Mouse (Mus musculus): ENCODE measurements around the gene Fam19a1. TPM values are rescaled to one million over a fixed set of nuclear protein-coding genes. Genes with fewer than 3 reads are reported as not detected.

Gene Fam19a1
- polyA plus RNA-seq, 1 experiment = not detected

DNA sequence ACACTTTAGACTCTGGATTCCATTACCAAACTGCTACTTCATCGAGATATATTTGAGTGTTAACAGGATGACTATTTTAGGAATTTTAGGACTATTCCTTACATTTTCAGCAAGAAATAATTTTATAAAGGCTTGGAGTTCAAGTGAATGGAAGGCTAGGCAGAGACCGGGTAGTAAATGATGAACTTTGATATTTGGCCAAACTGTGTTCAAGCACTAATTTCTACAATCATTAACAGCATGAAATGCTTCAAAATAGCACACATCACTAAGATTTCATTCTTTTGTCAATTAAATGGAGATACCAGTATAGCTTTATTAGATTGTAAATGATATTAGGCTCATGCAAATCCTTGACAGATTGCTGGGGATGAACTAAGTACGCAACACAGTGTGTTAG, 329.0 kb downstream of the Fam19a1 start:
- H3K27ac ChIP-seq (ENCODE audit: insufficient read depth, low read length) = no peak overlapping the region
- no peak for TF ChIP-seq POLR2A (IDR thresholded peaks at IDR 0.05; ENCODE audit: low read depth, low read length)
- no peak for TF ChIP-seq CTCF (IDR thresholded peaks at IDR 0.05; ENCODE audit: extremely low read depth, insufficient read depth, insufficient read length, insufficient replicate concordance)
- no peak for DNase-seq (ENCODE audit: low read depth in 1 of 2, low spot score in 2 of 2)
- no peaks in the 10 kb centered on the region for H3K27me3 ChIP-seq (ENCODE audit: control insufficient read depth, insufficient read depth, low read length)
- H3K4me1 ChIP-seq (ENCODE audit: control insufficient read depth, insufficient read depth, insufficient read length) = no peaks in the 10 kb centered on the region
- H3K4me3 ChIP-seq (ENCODE audit: extremely low read depth, insufficient read depth, insufficient read length) = no peak overlapping the region
- H3K36me3 ChIP-seq (ENCODE audit: control insufficient read depth, insufficient read depth, low read length) = no peaks in the 10 kb centered on the region
- WGBS = 90% methylated on average over 3 of the region's 3 CpGs

GRCm38 (mm10) chr6:96447466-96447865, 334.5 kb downstream of the Fam19a1 start:
- WGBS = 76% methylated on average over 4 of the region's 4 CpGs
- TF ChIP-seq POLR2A (IDR thresholded peaks at IDR 0.05; ENCODE audit: low read depth, low read length) = no peak
- TF ChIP-seq CTCF (IDR thresholded peaks at IDR 0.05; ENCODE audit: extremely low read depth, insufficient read depth, insufficient read length, insufficient replicate concordance) = no peak
- Histone ChIP-seq H3K4me3 (ENCODE audit: extremely low read depth, insufficient read depth, insufficient read length) (no peak overlapping the region), H3K27me3 (ENCODE audit: control insufficient read depth, insufficient read depth, low read length) (no peaks in the 10 kb centered on the region), H3K27ac (ENCODE audit: insufficient read depth, low read length) (no peak overlapping the region), H3K4me1 (ENCODE audit: control insufficient read depth, insufficient read depth, insufficient read length) (no peaks in the 10 kb centered on the region), H3K36me3 (ENCODE audit: control insufficient read depth, insufficient read depth, low read length) (no peaks in the 10 kb centered on the region)
- DNase-seq (ENCODE audit: low read depth in 1 of 2, low spot score in 2 of 2) = no peak

DNA sequence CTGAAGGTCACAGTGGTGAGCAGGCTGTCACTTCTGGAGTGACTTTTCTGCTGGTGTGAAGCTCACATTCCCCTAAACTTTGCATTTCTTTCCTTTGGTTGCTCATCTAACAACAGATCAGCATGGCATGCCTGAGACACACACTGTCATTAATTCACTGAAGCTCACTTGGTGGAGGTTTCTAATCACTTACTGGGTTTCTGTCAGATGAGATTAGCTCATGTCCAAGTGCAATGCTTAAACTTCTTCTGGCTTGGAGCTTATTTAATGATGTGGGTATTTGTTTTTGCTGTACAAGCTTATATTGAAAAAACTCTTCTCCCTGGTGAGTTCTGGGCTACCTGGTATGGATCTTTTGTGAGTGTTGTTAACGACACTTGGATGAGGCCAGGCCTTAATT, 343.3 kb downstream of the Fam19a1 start:
- H3K4me1 ChIP-seq (ENCODE audit: control insufficient read depth, insufficient read depth, insufficient read length) = no peaks in the 10 kb centered on the region
- 78% methylated on average over 1 of the region's 1 CpGs for WGBS
- H3K27me3 ChIP-seq (ENCODE audit: control insufficient read depth, insufficient read depth, low read length) = no peaks in the 10 kb centered on the region
- H3K4me3 ChIP-seq (ENCODE audit: extremely low read depth, insufficient read depth, insufficient read length) = no peak overlapping the region
- no peaks in the 10 kb centered on the region for H3K36me3 ChIP-seq (ENCODE audit: control insufficient read depth, insufficient read depth, low read length)
- no peak for TF ChIP-seq CTCF (IDR thresholded peaks at IDR 0.05; ENCODE audit: extremely low read depth, insufficient read depth, insufficient read length, insufficient replicate concordance)
- no peak for TF ChIP-seq POLR2A (IDR thresholded peaks at IDR 0.05; ENCODE audit: low read depth, low read length)
- H3K27ac ChIP-seq (ENCODE audit: insufficient read depth, low read length) = no peak overlapping the region
- DNase-seq (ENCODE audit: low read depth in 1 of 2, low spot score in 2 of 2) = no peak

GRCm38 (mm10) chr6:96457590-96458259, 344.8 kb downstream of the Fam19a1 start:
- H3K4me1 ChIP-seq (ENCODE audit: control insufficient read depth, insufficient read depth, insufficient read length) = no peaks in the 10 kb centered on the region
- no peak overlapping the region for H3K4me3 ChIP-seq (ENCODE audit: extremely low read depth, insufficient read depth, insufficient read length)
- no peaks in the 10 kb centered on the region for H3K27me3 ChIP-seq (ENCODE audit: control insufficient read depth, insufficient read depth, low read length)
- no peak overlapping the region for H3K27ac ChIP-seq (ENCODE audit: insufficient read depth, low read length)
- TF ChIP-seq CTCF (IDR thresholded peaks at IDR 0.05; ENCODE audit: extremely low read depth, insufficient read depth, insufficient read length, insufficient replicate concordance) (no peak), POLR2A (IDR thresholded peaks at IDR 0.05; ENCODE audit: low read depth, low read length) (no peak)
- no peaks in the 10 kb centered on the region for H3K36me3 ChIP-seq (ENCODE audit: control insufficient read depth, insufficient read depth, low read length)
- WGBS = 82% methylated on average over 6 of the region's 6 CpGs
- no peak for DNase-seq (ENCODE audit: low read depth in 1 of 2, low spot score in 2 of 2)

DNA sequence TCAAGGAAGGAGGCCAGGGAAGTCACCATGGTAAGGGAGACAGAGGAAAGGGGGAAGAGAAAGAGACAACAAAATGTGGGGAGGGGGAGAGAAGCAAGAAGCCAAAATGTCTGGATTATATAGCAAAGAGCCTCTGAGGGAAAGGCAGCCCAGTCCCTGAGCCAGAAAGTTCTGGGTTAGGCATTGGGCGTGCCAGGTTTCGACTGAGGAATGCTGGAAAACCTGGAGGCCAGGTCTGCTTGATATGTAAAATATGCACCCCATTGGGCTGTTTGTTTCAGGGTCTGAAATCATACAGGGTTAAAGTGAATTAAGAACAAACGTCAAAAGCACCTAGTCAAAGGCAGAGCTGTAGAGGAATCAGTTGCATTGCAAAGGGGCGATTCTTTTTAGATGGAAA, 346.1 kb downstream of the Fam19a1 start:
- no peak overlapping the region for H3K4me3 ChIP-seq (ENCODE audit: extremely low read depth, insufficient read depth, insufficient read length)
- no peaks in the 10 kb centered on the region for H3K27me3 ChIP-seq (ENCODE audit: control insufficient read depth, insufficient read depth, low read length)
- no peaks in the 10 kb centered on the region for H3K4me1 ChIP-seq (ENCODE audit: control insufficient read depth, insufficient read depth, insufficient read length)
- no peaks in the 10 kb centered on the region for H3K36me3 ChIP-seq (ENCODE audit: control insufficient read depth, insufficient read depth, low read length)
- TF ChIP-seq POLR2A (IDR thresholded peaks at IDR 0.05; ENCODE audit: low read depth, low read length) = no peak
- no peak overlapping the region for H3K27ac ChIP-seq (ENCODE audit: insufficient read depth, low read length)
- WGBS = 81% methylated on average over 4 of the region's 4 CpGs
- DNase-seq (ENCODE audit: low read depth in 1 of 2, low spot score in 2 of 2) = no peak

- no peak for DNase-seq (ENCODE audit: low read depth in 1 of 2, low spot score in 2 of 2)
- Histone ChIP-seq H3K4me3 (ENCODE audit: extremely low read depth, insufficient read depth, insufficient read length) (no peak overlapping the region), H3K27me3 (ENCODE audit: control insufficient read depth, insufficient read depth, low read length) (no peaks in the 10 kb centered on the region), H3K36me3 (ENCODE audit: control insufficient read depth, insufficient read depth, low read length) (no peaks in the 10 kb centered on the region), H3K27ac (ENCODE audit: insufficient read depth, low read length) (no peak overlapping the region), H3K4me1 (ENCODE audit: control insufficient read depth, insufficient read depth, insufficient read length) (no peaks in the 10 kb centered on the region)
- TF ChIP-seq POLR2A (IDR thresholded peaks at IDR 0.05; ENCODE audit: low read depth, low read length) (no peak), CTCF (IDR thresholded peaks at IDR 0.05; ENCODE audit: extremely low read depth, insufficient read depth, insufficient read length, insufficient replicate concordance) (no peak)
- WGBS = 82% methylated on average over 5 of the region's 5 CpGs
Measured at GRCm38 (mm10) chr6:96499464-96499863, 386.5 kb downstream of the Fam19a1 start.

- Histone ChIP-seq H3K27me3 (ENCODE audit: control insufficient read depth, insufficient read depth, low read length) (no peaks in the 10 kb centered on the region; the same call in 1 of the 2 replicates), H3K4me3 (ENCODE audit: extremely low read depth, insufficient read depth, insufficient read length) (no peak overlapping the region), H3K4me1 (ENCODE audit: control insufficient read depth, insufficient read depth, insufficient read length) (no peaks in the 10 kb centered on the region), H3K36me3 (ENCODE audit: control insufficient read depth, insufficient read depth, low read length) (no peaks in the 10 kb centered on the region), H3K27ac (ENCODE audit: insufficient read depth, low read length) (no peak overlapping the region)
- WGBS = 85% methylated on average over 2 of the region's 2 CpGs
- TF ChIP-seq POLR2A (IDR thresholded peaks at IDR 0.05; ENCODE audit: low read depth, low read length) (no peak), CTCF (IDR thresholded peaks at IDR 0.05; ENCODE audit: extremely low read depth, insufficient read depth, insufficient read length, insufficient replicate concordance) (no peak)
- DNase-seq (ENCODE audit: low read depth in 1 of 2, low spot score in 2 of 2) = no peak
Measured at GRCm38 (mm10) chr6:96541600-96541999, 428.6 kb downstream of the Fam19a1 start.
